Mouse (Mus musculus) forebrain, embryonic 10.5 days (tissue): ENCODE results near the gene Srgn. TPM values are rescaled to one million over a fixed set of nuclear protein-coding genes. Genes with fewer than 3 reads are reported as not detected.

Experiments used
- DNase-seq: peaks from one replicate; pipeline ENCODE4 v3.0.0-alpha.2; 2017; ENCODE audit warnings: low spot score; ENCODE audit errors: extremely low spot score
- H3K27ac ChIP-seq: fragments of 300-500 bp; sonication (generic); 2 replicates; pipeline ENCODE4 v1.5.1; 2016; ENCODE audit warnings: mild to moderate bottlenecking
- H3K27me3 ChIP-seq: fragments of 300-500 bp; sonication (generic); 2 replicates; pipeline ENCODE4 v1.6.1; 2016; ENCODE audit warnings: mild to moderate bottlenecking; ENCODE audit not compliant: poor library complexity, severe bottlenecking
- H3K36me3 ChIP-seq: fragments of 300-500 bp; sonication (generic); replicated peaks from 2 replicates; pipeline ENCODE4 v1.6.1; 2016; ENCODE audit warnings: mild to moderate bottlenecking, moderate library complexity
- H3K4me1 ChIP-seq: fragments of 300-500 bp; sonication (generic); 2 replicates; pipeline ENCODE4 v1.6.1; 2016
- H3K4me3 ChIP-seq: fragments of 300-500 bp; sonication (generic); 2 replicates; pipeline ENCODE4 v1.5.1; 2016; ENCODE audit warnings: mild to moderate bottlenecking, moderate library complexity
- H3K9me3 ChIP-seq: fragments of 300-500 bp; sonication (generic); 2 replicates; pipeline ENCODE4 v1.6.1; 2016; ENCODE audit warnings: mild to moderate bottlenecking, moderate library complexity
- WGBS: fragments of 180-500 bp; shearing (Covaris S2); methylation state at CpG from one replicate; pipeline ENCODE4 v1.1.7; 2016; 5-methylcytosine and 5-hydroxymethylcytosine counted together
- polyA plus RNA-seq: library from polyadenylated mRNA; unstranded; fragments of >200 nt; fragmentation: Nextera tagmentation; extraction: Ambion mirVana; gene quantifications from 2 replicates; pipeline ENCODE4 v1.2.1, GENCODE M21; 2016

Gene Srgn
- 2.3 and 3.0 TPM in 2 replicates for polyA plus RNA-seq

- DNase-seq: no peak
- H3K27ac ChIP-seq: no peak within 1 kb of the TSS
- H3K27me3 ChIP-seq: no peaks in the 10 kb centered on the region
- H3K4me3 ChIP-seq: no peak within 1 kb of the TSS
- no peaks in the 10 kb centered on the region for H3K4me1 ChIP-seq
- no peaks in the 10 kb centered on the region for H3K9me3 ChIP-seq
- WGBS: 88% methylated on average over 14 of the region's 14 CpGs
- H3K36me3 ChIP-seq: no peaks in the 10 kb centered on the region
Measured at GRCm38 (mm10) chr10:62527351-62527750, at the start of gene Srgn. Srgn (minus strand) TSS chr10:62527451.

- no peak overlapping the region for H3K27ac ChIP-seq
- peaks cover 17% of the 10 kb centered on the region for H3K4me1 ChIP-seq
- WGBS: 92% methylated on average over 13 of the region's 13 CpGs
- H3K27me3 ChIP-seq: no peaks in the 10 kb centered on the region
- peaks cover 61% of the 10 kb centered on the region for H3K36me3 ChIP-seq
- DNase-seq: no peak
- no peak overlapping the region for H3K4me3 ChIP-seq
- no peaks in the 10 kb centered on the region for H3K9me3 ChIP-seq
Measured at GRCm38 (mm10) chr10:62575001-62575400, 47.8 kb upstream of the Srgn start.

DNA sequence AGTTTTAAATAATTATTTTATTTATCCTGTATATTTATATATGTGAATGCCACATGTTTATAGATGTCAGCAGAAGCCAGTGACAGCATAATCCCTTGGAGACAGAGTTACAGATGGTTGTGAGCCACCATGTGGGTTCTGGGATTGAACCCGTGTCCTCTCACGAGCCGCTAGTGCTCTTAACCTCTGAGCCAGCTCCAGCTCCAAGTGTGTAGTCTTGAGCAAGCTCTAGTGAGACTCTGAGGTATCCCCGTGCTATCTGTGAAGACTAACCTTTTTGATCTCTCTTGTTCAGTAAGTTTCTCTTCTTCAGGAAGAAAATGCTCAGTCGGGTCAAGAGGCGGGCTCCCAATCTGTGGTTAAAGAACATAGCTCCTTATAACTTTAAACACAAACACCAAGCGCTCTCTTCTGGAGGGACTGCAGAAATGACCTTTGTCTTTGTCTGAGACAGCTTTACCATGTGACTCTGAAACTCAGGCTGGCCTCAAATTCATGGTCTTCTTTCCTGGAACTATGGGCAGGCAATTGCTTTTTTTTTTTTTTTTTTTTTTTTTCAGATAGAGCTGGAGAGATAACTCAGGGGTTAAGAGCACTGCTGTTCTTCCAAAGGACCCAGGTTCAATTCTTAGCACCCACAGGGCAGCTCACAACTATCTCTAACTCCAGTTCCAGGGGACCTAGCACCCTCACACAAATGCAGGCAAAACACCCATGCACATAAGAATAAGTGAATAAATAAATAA lies 43.0 kb upstream of the Srgn start:
- no peak for DNase-seq
- H3K9me3 ChIP-seq: no peaks in the 10 kb centered on the region
- H3K36me3 ChIP-seq: peaks cover 94% of the 10 kb centered on the region
- H3K27me3 ChIP-seq: no peaks in the 10 kb centered on the region
- 95% methylated on average over 7 of the region's 7 CpGs for WGBS
- H3K27ac ChIP-seq: no peak overlapping the region
- H3K4me3 ChIP-seq: no peak overlapping the region
- no peaks in the 10 kb centered on the region for H3K4me1 ChIP-seq

- Histone ChIP-seq H3K4me3 (no peak overlapping the region), H3K9me3 (no peaks in the 10 kb centered on the region), H3K27ac (no peak overlapping the region), H3K4me1 (no peaks in the 10 kb centered on the region), H3K36me3 (peaks cover 94% of the 10 kb centered on the region), H3K27me3 (no peaks in the 10 kb centered on the region)
- no peak for DNase-seq
- WGBS: 92% methylated on average over 4 of the region's 4 CpGs
Measured at GRCm38 (mm10) chr10:62568861-62569260, 41.6 kb upstream of the Srgn start.

GRCm38 (mm10) chr10:62557736-62558135 lies 30.5 kb upstream of the Srgn start:
- H3K9me3 ChIP-seq: no peaks in the 10 kb centered on the region
- no peak overlapping the region for H3K4me3 ChIP-seq
- peaks cover 58% of the 10 kb centered on the region for H3K36me3 ChIP-seq
- H3K27ac ChIP-seq: no peak overlapping the region
- no peaks in the 10 kb centered on the region for H3K4me1 ChIP-seq
- DNase-seq: no peak
- no peaks in the 10 kb centered on the region for H3K27me3 ChIP-seq
- 92% methylated on average over 1 of the region's 1 CpGs for WGBS

DNA sequence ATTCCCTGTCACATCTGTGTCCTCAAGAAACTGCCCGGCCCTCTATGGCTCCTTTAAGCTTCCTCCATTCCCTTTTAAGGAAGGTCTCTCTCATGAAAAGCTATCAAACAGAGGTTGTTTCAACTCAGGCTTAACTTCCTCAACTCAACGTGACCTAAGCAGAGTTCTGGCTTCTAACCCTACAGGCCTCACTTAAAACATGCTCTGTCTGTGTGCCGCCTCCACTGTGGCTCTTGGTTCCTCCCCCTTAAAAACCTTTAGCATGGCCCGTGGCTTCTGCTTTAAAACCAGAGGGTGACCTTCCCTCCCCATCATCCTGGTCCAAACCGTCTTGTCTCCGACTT lies 29.3 kb upstream of the Srgn start:
- H3K36me3 ChIP-seq: peaks cover 46% of the 10 kb centered on the region

GRCm38 (mm10) chr10:62555705-62556557 lies 28.7 kb upstream of the Srgn start:
- DNase-seq: no peak
- Histone ChIP-seq H3K36me3 (peaks cover 42% of the 10 kb centered on the region), H3K4me1 (no peaks in the 10 kb centered on the region), H3K9me3 (no peaks in the 10 kb centered on the region), H3K4me3 (no peak overlapping the region), H3K27me3 (no peaks in the 10 kb centered on the region), H3K27ac (no peak overlapping the region)
- 76% methylated on average over 11 of the region's 11 CpGs for WGBS

More for the DNA sequence above, 29.3 kb upstream of the Srgn start:
- WGBS: 95% methylated on average over 6 of the region's 6 CpGs
- no peaks in the 10 kb centered on the region for H3K9me3 ChIP-seq
- no peaks in the 10 kb centered on the region for H3K27me3 ChIP-seq
- DNase-seq: no peak
- no peak overlapping the region for H3K4me3 ChIP-seq
- no peak overlapping the region for H3K27ac ChIP-seq
- no peaks in the 10 kb centered on the region for H3K4me1 ChIP-seq

GRCm38 (mm10) chr10:62553611-62554091 lies 26.4 kb upstream of the Srgn start:
- WGBS: 85% methylated on average over 12 of the region's 12 CpGs

DNA sequence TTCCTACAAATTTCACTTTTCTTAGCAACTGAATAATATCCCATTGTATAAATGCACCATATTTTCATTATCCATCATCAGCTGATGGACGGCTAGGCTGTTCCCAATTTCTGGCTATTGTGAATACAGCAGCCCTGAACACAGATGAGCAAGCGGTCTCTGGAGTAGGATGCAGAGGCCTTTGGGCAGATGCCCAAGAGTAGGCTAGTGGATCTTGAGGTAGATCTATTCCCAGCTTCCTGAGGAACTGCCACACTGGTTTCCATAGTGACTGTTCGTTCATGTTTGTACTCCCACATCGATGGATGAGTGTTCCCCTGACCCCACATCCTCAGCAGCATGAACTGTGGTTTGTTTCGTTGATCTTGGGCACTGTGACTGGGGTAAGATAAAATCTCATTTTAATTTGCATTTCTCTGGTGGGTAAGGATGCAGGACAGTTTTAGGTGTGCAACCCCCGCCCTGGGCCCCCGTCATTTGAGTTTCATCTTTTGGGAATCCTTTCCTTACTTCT lies 23.6 kb upstream of the Srgn start:
- no peaks in the 10 kb centered on the region for H3K36me3 ChIP-seq
- H3K27me3 ChIP-seq: no peaks in the 10 kb centered on the region
- 86% methylated on average over 7 of the region's 7 CpGs for WGBS
- H3K9me3 ChIP-seq: no peaks in the 10 kb centered on the region
- H3K27ac ChIP-seq: no peak overlapping the region
- 0 out of 2 replicates have a peak, but pooled peaks cover 4% of the 10 kb centered on the region for H3K4me1 ChIP-seq
- DNase-seq: no peak
- H3K4me3 ChIP-seq: no peak overlapping the region

More at GRCm38 (mm10) chr10:62553611-62554091, 26.4 kb upstream of the Srgn start:
- no peaks in the 10 kb centered on the region for H3K9me3 ChIP-seq
- H3K4me3 ChIP-seq: no peak overlapping the region
- no peak for DNase-seq
- 0 out of 2 replicates have a peak, but pooled peaks cover 4% of the 10 kb centered on the region for H3K4me1 ChIP-seq
- peaks cover 19% of the 10 kb centered on the region for H3K36me3 ChIP-seq
- H3K27me3 ChIP-seq: no peaks in the 10 kb centered on the region
- no peak overlapping the region for H3K27ac ChIP-seq

DNA sequence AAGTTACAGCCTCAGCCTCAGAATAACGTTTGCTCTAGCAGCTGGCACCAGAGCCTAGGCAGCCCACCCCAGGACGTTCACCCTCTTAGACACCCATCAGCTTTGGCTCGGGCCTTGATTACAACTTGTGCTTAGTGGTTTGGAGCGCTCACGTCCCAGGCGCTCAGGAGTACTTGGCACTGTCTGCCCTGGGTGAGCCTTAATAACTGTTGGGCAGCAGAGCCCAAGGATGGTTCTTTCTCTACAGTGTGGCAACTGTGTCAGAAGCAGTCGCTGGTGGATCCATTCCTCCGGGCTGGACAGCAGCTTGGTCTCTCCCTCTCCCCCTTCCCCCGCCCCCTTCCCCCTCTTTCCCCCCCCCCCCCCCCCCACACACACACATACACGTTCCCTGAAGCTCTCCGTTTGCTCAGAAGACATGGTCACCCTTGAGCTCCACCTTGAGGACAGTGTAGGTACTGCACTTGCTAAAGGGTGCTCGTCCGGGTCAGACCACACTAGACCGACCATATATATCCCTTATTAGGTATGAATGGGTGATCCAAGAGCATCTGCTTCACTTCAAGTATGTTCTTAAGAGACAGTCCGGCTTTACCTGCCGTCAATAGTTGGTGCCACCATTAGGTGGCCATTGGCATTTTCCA lies 22.4 kb upstream of the Srgn start:
- 0 out of 2 replicates have a peak, but pooled peaks cover 4% of the 10 kb centered on the region for H3K4me1 ChIP-seq
- no peaks in the 10 kb centered on the region for H3K9me3 ChIP-seq
- peak; percentile 69 for DNase-seq
- H3K4me3 ChIP-seq: no peak overlapping the region
- WGBS: 37% methylated on average over 14 of the region's 16 CpGs
- no peaks in the 10 kb centered on the region for H3K36me3 ChIP-seq
- no peaks in the 10 kb centered on the region for H3K27me3 ChIP-seq
- no peak overlapping the region for H3K27ac ChIP-seq

GRCm38 (mm10) chr10:62546441-62546840 lies 19.2 kb upstream of the Srgn start:
- Histone ChIP-seq H3K4me1 (0 out of 2 replicates have a peak, but pooled peaks cover 4% of the 10 kb centered on the region), H3K4me3 (no peak overlapping the region), H3K27me3 (no peaks in the 10 kb centered on the region), H3K9me3 (no peaks in the 10 kb centered on the region), H3K36me3 (no peaks in the 10 kb centered on the region), H3K27ac (no peak overlapping the region)
- WGBS: 88% methylated on average over 10 of the region's 10 CpGs
- no peak for DNase-seq

DNA sequence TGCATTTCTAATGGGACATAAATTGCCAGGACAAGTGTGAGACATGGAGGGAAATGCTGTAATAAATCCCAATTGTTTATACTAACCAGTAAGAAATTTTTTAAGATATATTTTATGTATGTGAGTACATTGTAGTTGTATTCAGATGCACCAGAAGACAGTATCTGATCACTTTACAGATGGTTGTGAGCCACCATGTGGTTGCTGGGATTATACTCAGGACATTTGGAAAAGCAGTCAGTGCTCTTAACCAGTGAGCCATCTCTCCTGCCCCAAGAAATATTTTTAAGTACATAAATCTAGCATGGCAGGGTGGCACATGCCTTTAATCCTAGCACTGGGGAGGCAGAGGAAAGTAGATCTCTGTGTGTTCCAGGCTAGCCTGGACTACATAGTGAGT lies 18.5 kb upstream of the Srgn start:
- Histone ChIP-seq H3K36me3 (no peaks in the 10 kb centered on the region), H3K9me3 (no peaks in the 10 kb centered on the region), H3K27ac (no peak overlapping the region), H3K27me3 (no peaks in the 10 kb centered on the region), H3K4me3 (no peak overlapping the region), H3K4me1 (0 out of 2 replicates have a peak, but pooled peaks cover 4% of the 10 kb centered on the region)
- DNase-seq: no peak
